Mouse (Mus musculus) lung, adult 2 months (tissue): ENCODE data around the gene Furin.

Experiments
- CTCF ChIP-seq: fragments of 200-500 bp; IDR thresholded peaks from 2 replicates; pipeline ENCODE4 v1.5.1; 2011; ENCODE audit warnings: mild to moderate bottlenecking, low read length, control low read depth; ENCODE audit not compliant: insufficient read depth
- POLR2A ChIP-seq: fragments of 200-500 bp; IDR thresholded peaks from 2 replicates; pipeline ENCODE4 v1.6.1; 2011; ENCODE audit warnings: low read depth, mild to moderate bottlenecking, control low read depth, low read length, borderline replicate concordance; ENCODE audit errors: extremely low read depth

GRCm38 (mm10) chr7:80444401-80445249 is 39.4 kb upstream of the Furin start:
- TF ChIP-seq POLR2A (no peak), CTCF (no peak)
